Mouse (Mus musculus) embryonic facial prominence, embryonic 12.5 days (tissue): ENCODE data around the gene Ccser2. TPM values are rescaled to one million over a fixed set of nuclear protein-coding genes. Genes with fewer than 3 reads are reported as not detected.
"Not testable (repeated sequence)": the region's sequence is repeated elsewhere in the genome, so short reads cannot be mapped to it uniquely, and the experiment has no call there.

Source experiments
- ATAC-seq: fragments of 200-750 bp; cut with Nextera tagmentation; 2 replicates; pipeline ENCODE4 v1.8.0; 2017; ENCODE audit not compliant: insufficient number of reproducible peaks, insufficient read depth, low FRiP score, low TSS enrichment
- H3K27ac ChIP-seq: fragments of 300-500 bp; sonication (generic); 2 replicates; pipeline ENCODE4 v1.5.1; 2016; ENCODE audit warnings: mild to moderate bottlenecking
- H3K27me3 ChIP-seq: fragments of 300-500 bp; sonication (generic); 2 replicates; pipeline ENCODE4 v1.6.1; 2016; ENCODE audit warnings: mild to moderate bottlenecking, moderate library complexity
- H3K36me3 ChIP-seq: fragments of 300-500 bp; sonication (generic); 2 replicates; pipeline ENCODE4 v1.6.1; 2016; ENCODE audit warnings: mild to moderate bottlenecking
- H3K4me1 ChIP-seq: fragments of 300-500 bp; sonication (generic); 2 replicates; pipeline ENCODE4 v1.6.1; 2016
- H3K4me2 ChIP-seq: fragments of 300-500 bp; sonication (generic); replicated peaks from 2 replicates; pipeline ENCODE4 v1.6.1; 2016; ENCODE audit warnings: mild to moderate bottlenecking, moderate library complexity
- H3K4me3 ChIP-seq: fragments of 300-500 bp; sonication (generic); 2 replicates; pipeline ENCODE4 v1.5.1; 2016; ENCODE audit warnings: mild to moderate bottlenecking
- H3K9ac ChIP-seq: fragments of 300-500 bp; sonication (generic); 2 replicates; pipeline ENCODE4 v1.6.1; 2016; ENCODE audit warnings: mild to moderate bottlenecking, moderate library complexity
- H3K9me3 ChIP-seq: fragments of 300-500 bp; sonication (generic); 2 replicates; pipeline ENCODE4 v1.6.1; 2016; ENCODE audit warnings: mild to moderate bottlenecking, moderate library complexity
- WGBS: fragments of 180-500 bp; shearing (Covaris S2); methylation state at CpG from one replicate; pipeline ENCODE4 v1.1.7; 2016; 5-methylcytosine and 5-hydroxymethylcytosine counted together
- polyA plus RNA-seq: library from polyadenylated mRNA; unstranded; fragments of >200 nt; fragmentation: Nextera tagmentation; extraction: Ambion mirVana; gene quantifications from 2 replicates; pipeline ENCODE4 v1.2.1, GENCODE M21; 2016

Ccser2 gene
- 44.9 and 48.5 TPM in 2 replicates for polyA plus RNA-seq

- WGBS = 3% methylated on average over 39 of the region's 39 CpGs
Observed at GRCm38 (mm10) chr14:36968628-36969147, at the start of gene Ccser2. Gene Ccser2 (minus strand): TSS chr14:36968777.

GRCm38 (mm10) chr14:37015894-37016293 lies 47.3 kb upstream of the Ccser2 start:
- no peak overlapping the region for H3K27ac ChIP-seq
- WGBS = 30% methylated on average over 5 of the region's 5 CpGs
- no peaks in the 10 kb centered on the region for H3K27me3 ChIP-seq
- no peak overlapping the region for H3K4me3 ChIP-seq
- no peak for ATAC-seq
- no peaks in the 10 kb centered on the region for H3K9me3 ChIP-seq
- no peaks in the 10 kb centered on the region for H3K4me1 ChIP-seq
- no peak overlapping the region for H3K9ac ChIP-seq
- H3K4me2 ChIP-seq = no peak overlapping the region
- H3K36me3 ChIP-seq = no peaks in the 10 kb centered on the region

More at GRCm38 (mm10) chr14:36968628-36969147, at the start of gene Ccser2:
- H3K36me3 ChIP-seq = no peaks in the 10 kb centered on the region
- no peaks in the 10 kb centered on the region for H3K27me3 ChIP-seq
- peak; percentile 99 for ATAC-seq
- H3K9ac ChIP-seq = peak within 1 kb of the TSS; percentile 91
- H3K4me1 ChIP-seq = peaks cover 4% of the 10 kb centered on the region; the same call in 1 of the 2 replicates
- H3K4me3 ChIP-seq = peak within 1 kb of the TSS; percentile 96
- no peaks in the 10 kb centered on the region for H3K9me3 ChIP-seq
- H3K4me2 ChIP-seq = peak within 1 kb of the TSS; percentile 40
- H3K27ac ChIP-seq = peak within 1 kb of the TSS; percentile 83

GRCm38 (mm10) chr14:37013644-37014043 lies 45.1 kb upstream of the Ccser2 start:
- no peaks in the 10 kb centered on the region for H3K9me3 ChIP-seq
- 39% methylated on average over 3 of the region's 3 CpGs for WGBS

GRCm38 (mm10) chr14:37009686-37010085 lies 41.1 kb upstream of the Ccser2 start:
- H3K27ac ChIP-seq = no peak overlapping the region
- H3K36me3 ChIP-seq = no peaks in the 10 kb centered on the region
- no peaks in the 10 kb centered on the region for H3K9me3 ChIP-seq
- H3K4me3 ChIP-seq = no peak overlapping the region
- no peak overlapping the region for H3K4me2 ChIP-seq
- no peak overlapping the region for H3K9ac ChIP-seq
- H3K4me1 ChIP-seq = no peaks in the 10 kb centered on the region
- WGBS = 83% methylated on average over 2 of the region's 2 CpGs
- no peaks in the 10 kb centered on the region for H3K27me3 ChIP-seq
- ATAC-seq = no peak

More at GRCm38 (mm10) chr14:37013644-37014043, 45.1 kb upstream of the Ccser2 start:
- no peak overlapping the region for H3K27ac ChIP-seq
- H3K27me3 ChIP-seq = no peaks in the 10 kb centered on the region
- H3K36me3 ChIP-seq = no peaks in the 10 kb centered on the region
- no peak for ATAC-seq
- no peak overlapping the region for H3K9ac ChIP-seq
- no peak overlapping the region for H3K4me2 ChIP-seq
- no peak overlapping the region for H3K4me3 ChIP-seq
- no peaks in the 10 kb centered on the region for H3K4me1 ChIP-seq

GRCm38 (mm10) chr14:37006489-37006888 lies 37.9 kb upstream of the Ccser2 start:
- Histone ChIP-seq H3K9me3 (no peaks in the 10 kb centered on the region), H3K27me3 (no peaks in the 10 kb centered on the region), H3K4me3 (no peak overlapping the region), H3K9ac (no peak overlapping the region), H3K36me3 (no peaks in the 10 kb centered on the region), H3K4me1 (no peaks in the 10 kb centered on the region), H3K27ac (no peak overlapping the region), H3K4me2 (no peak overlapping the region)
- WGBS = 63% methylated on average over 8 of the region's 8 CpGs
- no peak for ATAC-seq

GRCm38 (mm10) chr14:37005865-37006264 lies 37.3 kb upstream of the Ccser2 start:
- Histone ChIP-seq H3K4me2 (no peak overlapping the region), H3K4me1 (no peaks in the 10 kb centered on the region), H3K27ac (no peak overlapping the region), H3K36me3 (no peaks in the 10 kb centered on the region), H3K9ac (no peak overlapping the region), H3K4me3 (no peak overlapping the region), H3K9me3 (no peaks in the 10 kb centered on the region), H3K27me3 (no peaks in the 10 kb centered on the region)
- 32% methylated on average over 3 of the region's 3 CpGs for WGBS
- ATAC-seq = no peak

GRCm38 (mm10) chr14:37003431-37004095 lies 35.0 kb upstream of the Ccser2 start:
- Histone ChIP-seq H3K27me3 (no peaks in the 10 kb centered on the region), H3K4me1 (no peaks in the 10 kb centered on the region), H3K9ac (no peak overlapping the region), H3K9me3 (no peaks in the 10 kb centered on the region), H3K4me2 (no peak overlapping the region), H3K36me3 (no peaks in the 10 kb centered on the region), H3K4me3 (no peak overlapping the region), H3K27ac (no peak overlapping the region)
- ATAC-seq = no peak
- WGBS = 75% methylated on average over 8 of the region's 8 CpGs

GRCm38 (mm10) chr14:37002852-37003251 lies 34.3 kb upstream of the Ccser2 start:
- H3K27ac ChIP-seq = no peak overlapping the region
- WGBS = 65% methylated on average over 2 of the region's 2 CpGs
- H3K4me1 ChIP-seq = no peaks in the 10 kb centered on the region
- ATAC-seq = no peak
- H3K4me2 ChIP-seq = no peak overlapping the region
- H3K9ac ChIP-seq = no peak overlapping the region
- no peaks in the 10 kb centered on the region for H3K36me3 ChIP-seq
- H3K27me3 ChIP-seq = no peaks in the 10 kb centered on the region
- no peaks in the 10 kb centered on the region for H3K9me3 ChIP-seq
- no peak overlapping the region for H3K4me3 ChIP-seq

GRCm38 (mm10) chr14:37000780-37001179 lies 32.2 kb upstream of the Ccser2 start:
- not testable (repeated sequence) for H3K36me3 ChIP-seq
- 63% methylated on average over 6 of the region's 6 CpGs for WGBS

GRCm38 (mm10) chr14:36989784-36990183 lies 21.2 kb upstream of the Ccser2 start:
- Histone ChIP-seq H3K36me3 (no peaks in the 10 kb centered on the region), H3K4me3 (no peak overlapping the region)

More at GRCm38 (mm10) chr14:37000780-37001179, 32.2 kb upstream of the Ccser2 start:
- H3K4me3 ChIP-seq, H3K9ac ChIP-seq, ATAC-seq, H3K4me2 ChIP-seq, H3K9me3 ChIP-seq, H3K4me1 ChIP-seq, H3K27me3 ChIP-seq, H3K27ac ChIP-seq: not testable (repeated sequence)

GRCm38 (mm10) chr14:36985693-36986092 lies 17.1 kb upstream of the Ccser2 start:
- H3K4me1 ChIP-seq = no peaks in the 10 kb centered on the region
- 83% methylated on average over 3 of the region's 3 CpGs for WGBS
- no peaks in the 10 kb centered on the region for H3K36me3 ChIP-seq

More at GRCm38 (mm10) chr14:36989784-36990183, 21.2 kb upstream of the Ccser2 start:
- no peak for ATAC-seq
- Histone ChIP-seq H3K4me1 (no peaks in the 10 kb centered on the region), H3K9me3 (no peaks in the 10 kb centered on the region), H3K4me2 (no peak overlapping the region), H3K27ac (no peak overlapping the region), H3K27me3 (no peaks in the 10 kb centered on the region), H3K9ac (no peak overlapping the region)

GRCm38 (mm10) chr14:36975019-36975418 lies 6.4 kb upstream of the Ccser2 start:
- Histone ChIP-seq H3K9me3 (no peaks in the 10 kb centered on the region), H3K4me3 (no peak overlapping the region), H3K27me3 (no peaks in the 10 kb centered on the region), H3K4me1 (no peaks in the 10 kb centered on the region), H3K4me2 (no peak overlapping the region), H3K27ac (no peak overlapping the region), H3K36me3 (no peaks in the 10 kb centered on the region), H3K9ac (no peak overlapping the region)
- no peak for ATAC-seq
- 88% methylated on average over 3 of the region's 3 CpGs for WGBS

More at GRCm38 (mm10) chr14:36985693-36986092, 17.1 kb upstream of the Ccser2 start:
- ATAC-seq = no peak
- no peak overlapping the region for H3K4me3 ChIP-seq
- no peaks in the 10 kb centered on the region for H3K27me3 ChIP-seq
- no peaks in the 10 kb centered on the region for H3K9me3 ChIP-seq
- H3K27ac ChIP-seq = no peak overlapping the region
- H3K9ac ChIP-seq = no peak overlapping the region
- H3K4me2 ChIP-seq = no peak overlapping the region
